Mouse (Mus musculus) CH12.LX (cell line): ENCODE measurements around the gene Spn. TPM values are rescaled to one million over a fixed set of nuclear protein-coding genes. Genes with fewer than 3 reads are reported as not detected.

Experiments used
- DNase-seq: peaks from one replicate; pipeline ENCODE4 v3.0.0-alpha.2; 2013; ENCODE audit errors: extremely low read depth
- H3K27ac ChIP-seq: 2 replicates; pipeline ENCODE4 v1.5.1; 2012; ENCODE audit warnings: low read depth, mild to moderate bottlenecking, control low read depth, moderate library complexity; ENCODE audit not compliant: insufficient read depth
- H3K27me3 ChIP-seq: replicated peaks from 2 replicates; pipeline ENCODE3; 2012; ENCODE audit warnings: inconsistent platforms
- H3K36me3 ChIP-seq, 2 experiments: replicated peaks in 1 of 2; 2 replicates each; pipeline versions ENCODE3 to v1.6.1; 2012; ENCODE audit warnings: inconsistent platforms in 1 of 2, low read length in 1 of 2, mild to moderate bottlenecking in 1 of 2, mixed read lengths in 1 of 2, moderate library complexity in 1 of 2; ENCODE audit not compliant: control insufficient read depth in 1 of 2, insufficient read depth in 1 of 2
- H3K4me1 ChIP-seq, 2 experiments: 2 replicates each; pipeline ENCODE4 v1.6.1; 2012; ENCODE audit warnings: inconsistent platforms in 1 of 2, moderate library complexity in 1 of 2; ENCODE audit not compliant: insufficient read depth in 2 of 2, control insufficient read depth in 1 of 2
- H3K4me2 ChIP-seq: 2 replicates; pipeline ENCODE4 v1.6.1; 2012; ENCODE audit warnings: low read depth, mild to moderate bottlenecking, control low read depth; ENCODE audit not compliant: poor library complexity, insufficient read depth, severe bottlenecking
- H3K4me3 ChIP-seq, 3 experiments: fragments of 150-350 bp in 1 of 3; sonication (generic) in 1 of 3; replicated peaks in 1 of 3; 2 replicates each; pipeline versions ENCODE3 to v1.5.1; 2011 to 2012; ENCODE audit warnings: low read depth in 2 of 3, low read length in 2 of 3, mild to moderate bottlenecking in 2 of 3, moderate library complexity in 2 of 3, control low read depth in 1 of 3, improper control_type of control experiment in 1 of 3, inconsistent platforms in 1 of 3, mixed read lengths in 1 of 3; ENCODE audit not compliant: poor library complexity in 1 of 3
- H3K79me2 ChIP-seq: replicated peaks from 2 replicates; pipeline ENCODE4 v1.6.1; 2012; ENCODE audit warnings: mild to moderate bottlenecking, moderate library complexity; ENCODE audit not compliant: control insufficient read depth, poor library complexity, insufficient read depth, severe bottlenecking; ENCODE audit errors: extremely low read depth
- H3K9ac ChIP-seq: 2 replicates; pipeline ENCODE4 v1.6.1; 2012; ENCODE audit warnings: low read depth, mild to moderate bottlenecking, control low read depth, moderate library complexity; ENCODE audit not compliant: insufficient read depth
- H3K9me3 ChIP-seq: replicated peaks from 2 replicates; pipeline ENCODE3; 2012; ENCODE audit warnings: low read length, inconsistent platforms, mixed read lengths
- CTCF ChIP-seq, 2 experiments: IDR thresholded peaks in 1 of 2; conservative IDR thresholded peaks in 1 of 2; 2 replicates each; pipeline ENCODE4 v1.5.1; 2011 to 2012; ENCODE audit warnings: low read depth in 2 of 2, low read length in 2 of 2, improper control_type of control experiment in 1 of 2, inconsistent platforms in 1 of 2, mild to moderate bottlenecking in 1 of 2, moderate library complexity in 1 of 2
- E2F4 ChIP-seq: IDR thresholded peaks from 2 replicates; pipeline ENCODE4 v1.6.1; 2011; ENCODE audit warnings: low read depth, low read length, improper control_type of control experiment; ENCODE audit not compliant: insufficient replicate concordance
- ELF1 ChIP-seq: IDR thresholded peaks from 2 replicates; pipeline ENCODE4 v1.6.1; 2014; ENCODE audit warnings: low read depth, mild to moderate bottlenecking, inconsistent platforms, low read length, improper control_type of control experiment
- EP300 ChIP-seq: IDR thresholded peaks from 2 replicates; pipeline ENCODE4 v1.6.1; 2011; ENCODE audit warnings: low read length, improper control_type of control experiment
- JUND ChIP-seq: conservative IDR thresholded peaks from 2 replicates; pipeline ENCODE4 v1.6.1; 2011; ENCODE audit warnings: low read depth, low read length, improper control_type of control experiment
- KAT2A ChIP-seq: IDR thresholded peaks from 2 replicates; pipeline ENCODE4 v1.6.1; 2012; ENCODE audit warnings: low read length, improper control_type of control experiment, inconsistent platforms; ENCODE audit not compliant: insufficient replicate concordance
- MAX ChIP-seq: IDR thresholded peaks from 2 replicates; pipeline ENCODE4 v1.6.1; 2011; ENCODE audit warnings: low read length, improper control_type of control experiment
- NELFE ChIP-seq: IDR thresholded peaks from 2 replicates; pipeline ENCODE4 v1.6.1; 2011; ENCODE audit warnings: low read depth, low read length, improper control_type of control experiment
- NRF1 ChIP-seq: IDR thresholded peaks from 2 replicates; pipeline ENCODE4 v1.6.1; 2014; ENCODE audit warnings: low read depth, mild to moderate bottlenecking, inconsistent platforms, low read length, improper control_type of control experiment, moderate library complexity
- RAD21 ChIP-seq: IDR thresholded peaks from 2 replicates; pipeline ENCODE4 v1.6.1; 2011; ENCODE audit warnings: low read depth, mild to moderate bottlenecking, low read length, improper control_type of control experiment, moderate library complexity
- SMC3 ChIP-seq: IDR thresholded peaks from 2 replicates; pipeline ENCODE4 v1.6.1; 2011; ENCODE audit warnings: low read depth, low read length, improper control_type of control experiment
- TBP ChIP-seq: conservative IDR thresholded peaks from 2 replicates; pipeline ENCODE4 v1.6.1; 2011; ENCODE audit warnings: low read depth, low read length, improper control_type of control experiment
- TCF12 ChIP-seq: IDR thresholded peaks from 2 replicates; pipeline ENCODE4 v1.6.1; 2014; ENCODE audit warnings: low read depth, mild to moderate bottlenecking, inconsistent platforms, low read length, improper control_type of control experiment
- USF1 ChIP-seq: IDR thresholded peaks from 2 replicates; pipeline ENCODE4 v1.6.1; 2014; ENCODE audit warnings: low read depth, mild to moderate bottlenecking, inconsistent platforms, low read length, improper control_type of control experiment
- ZC3H11A ChIP-seq: IDR thresholded peaks from 2 replicates; pipeline ENCODE4 v1.6.1; 2012; ENCODE audit warnings: low read depth, mild to moderate bottlenecking, inconsistent platforms, low read length, improper control_type of control experiment
- ZKSCAN1 ChIP-seq: IDR thresholded peaks from 2 replicates; pipeline ENCODE4 v1.6.1; 2012; ENCODE audit warnings: low read depth, inconsistent platforms, low read length, improper control_type of control experiment, borderline replicate concordance
- ZNF384 ChIP-seq: IDR thresholded peaks from 2 replicates; pipeline ENCODE4 v1.6.1; 2012; ENCODE audit warnings: low read depth, low read length, improper control_type of control experiment, inconsistent platforms
- dilution Hi-C: fragments of 300-500 bp; cut with MboI; formaldehyde crosslinking; loops from 2 replicates; pipeline ENCODE4 v1.14.3; 2020; ENCODE audit warnings: low sequenced_read_pairs; ENCODE audit not compliant: extremely low pct_unique_long_range_greater_than_20kb, extremely low pct_ligation_motif_present
- in situ Hi-C: fragments of 300-500 bp; cut with MboI; formaldehyde crosslinking; loops from 3 replicates; pipeline ENCODE4 v1.14.3; 2019; ENCODE audit warnings: low sequenced_read_pairs, low pct_ligation_motif_present, low pct_unique_long_range_greater_than_20kb, mixed read lengths
- polyA plus RNA-seq: library from polyadenylated mRNA; unstranded; fragments of >175 nt; gene quantifications from 2 replicates; pipeline ENCODE4 v1.2.1, GENCODE M21; 2012; ENCODE audit warnings: low read depth; ENCODE audit not compliant: insufficient read length
- total RNA-seq, 2 experiments: library from RNA; depleted of rRNA; stranded (reverse); fragments of 300-350 nt in 1 of 2; fragments of >200 nt in 1 of 2; gene quantifications; 2 replicates each; pipeline ENCODE4 v1.2.3; 2012 to 2014

The Spn gene
- total and polyA plus RNA-seq, 3 experiments, result 2.4 to 16.3 (median 3.3) TPM

GRCm38 (mm10) chr7:127103960-127104359 is 33.7 kb downstream of the Spn start:
- Histone ChIP-seq H3K4me1 (peaks cover 13 to 20% of the 10 kb centered on the region in 2 experiments), H3K27ac (no peak overlapping the region), H3K36me3 (no peaks in the 10 kb centered on the region), H3K27me3 (peaks cover 13% of the 10 kb centered on the region), H3K9me3 (peaks cover under 1% of the 10 kb centered on the region), H3K4me2 (no peak overlapping the region), H3K4me3 (no peak overlapping the region), H3K79me2 (no peaks in the 10 kb centered on the region), H3K9ac (no peak overlapping the region)
- TF ChIP-seq NRF1 (no peak), ZC3H11A (no peak), ZNF384 (no peak), JUND (no peak), SMC3 (peak; percentile 30), MAX (no peak), TBP (no peak), NELFE (no peak), TCF12 (no peak), CTCF (conservative IDR thresholded peaks at IDR 0.05 in 1 of 2, IDR thresholded peaks at IDR 0.05 in 1 of 2; ENCODE audit: low read depth in 2 of 2, low read length in 2 of 2) (peak in 1 of 2 experiments; percentile 62; a peak in 2 of 4 replicates), ELF1 (no peak), RAD21 (peak; percentile 17), ZKSCAN1 (no peak), E2F4 (no peak)
- in situ Hi-C loops, result loop anchor here (5.0 to 10.0 kb wide), 2 partner anchors 571 to 658 kb away; no protein-coding TSS in a partner anchor
- dilution Hi-C loops, result no loop called here
- no peak for DNase-seq

DNA sequence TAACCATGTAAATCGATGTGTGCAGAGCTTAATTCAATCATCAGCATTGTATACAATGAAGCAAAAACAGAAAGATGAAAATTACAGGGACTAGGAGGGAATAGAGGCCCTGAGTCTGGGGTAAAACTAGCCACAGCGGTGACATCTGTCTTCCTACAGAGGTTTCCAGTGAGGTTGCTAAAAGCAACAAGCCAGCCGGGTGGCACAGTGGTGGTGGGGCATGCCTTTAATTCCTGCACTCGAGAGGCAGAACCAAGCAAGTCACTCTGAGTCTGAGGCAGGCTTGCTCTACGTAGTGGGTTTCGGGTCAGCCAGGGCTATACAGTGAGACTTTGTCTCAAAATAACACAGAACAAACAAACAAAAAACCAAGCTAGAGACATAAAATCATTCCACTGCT is 35.5 kb downstream of the Spn start:
- Histone ChIP-seq H3K79me2 (no peaks in the 10 kb centered on the region), H3K4me3 (no peak overlapping the region), H3K4me2 (no peak overlapping the region), H3K9me3 (peaks cover 6% of the 10 kb centered on the region), H3K4me1 (peaks cover 9 to 15% of the 10 kb centered on the region in 2 experiments), H3K27ac (no peak overlapping the region), H3K9ac (no peak overlapping the region), H3K36me3 (no peaks in the 10 kb centered on the region), H3K27me3 (peaks cover 8% of the 10 kb centered on the region)
- dilution Hi-C loops (no loop called here), in situ Hi-C loops (loop anchor here (5.0 to 10.0 kb wide), 2 partner anchors 573 to 660 kb away; no protein-coding TSS in a partner anchor)
- DNase-seq, result no peak
- TF ChIP-seq ZNF384, result no peak
- no peak for TF ChIP-seq TBP
- no peak for TF ChIP-seq CTCF (conservative IDR thresholded peaks at IDR 0.05 in 1 of 2, IDR thresholded peaks at IDR 0.05 in 1 of 2; ENCODE audit: low read depth in 2 of 2, low read length in 2 of 2)
- no peak for TF ChIP-seq USF1
- TF ChIP-seq NRF1, result no peak
- TF ChIP-seq EP300, result no peak
- no peak for TF ChIP-seq ZC3H11A
- no peak for TF ChIP-seq KAT2A
